Mouse (Mus musculus): Measurements from ENCODE around the gene Prdm16. TPM values are rescaled to one million over a fixed set of nuclear protein-coding genes. Genes with fewer than 3 reads are reported as not detected.

Prdm16 gene
- polyA plus RNA-seq, 1 experiment from 2014 or later: 2.1 TPM

- no peaks in the 10 kb centered on the region for H3K4me1 ChIP-seq (ENCODE audit: control insufficient read depth, low read depth, low read length)
- no peaks in the 10 kb centered on the region for H3K36me3 ChIP-seq (ENCODE audit: control insufficient read depth, insufficient read depth)
- ATAC-seq (ENCODE audit: low read depth): no peak
- 0 out of 2 replicates have a peak, but pooled peaks cover 4% of the 10 kb centered on the region for H3K27me3 ChIP-seq (ENCODE audit: control insufficient read depth, insufficient read depth, low read depth, low read length)
- no peak overlapping the region for H3K9ac ChIP-seq (ENCODE audit: low read depth, low read length)
- H3K4me3 ChIP-seq (ENCODE audit: low read depth, low read length): no peak overlapping the region
- no peak overlapping the region for H3K27ac ChIP-seq (ENCODE audit: low read length)
- H3K4me2 ChIP-seq (ENCODE audit: low read depth, low read length): no peak overlapping the region
- 59% methylated on average over 8 of the region's 8 CpGs for WGBS (ENCODE audit: insufficient replicate concordance)
- no peaks in the 10 kb centered on the region for H3K9me3 ChIP-seq (replicated peaks; ENCODE audit: control insufficient read depth, low read length)
Measured at GRCm38 (mm10) chr4:154671232-154671912, 34.7 kb upstream of the Prdm16 start.

DNA sequence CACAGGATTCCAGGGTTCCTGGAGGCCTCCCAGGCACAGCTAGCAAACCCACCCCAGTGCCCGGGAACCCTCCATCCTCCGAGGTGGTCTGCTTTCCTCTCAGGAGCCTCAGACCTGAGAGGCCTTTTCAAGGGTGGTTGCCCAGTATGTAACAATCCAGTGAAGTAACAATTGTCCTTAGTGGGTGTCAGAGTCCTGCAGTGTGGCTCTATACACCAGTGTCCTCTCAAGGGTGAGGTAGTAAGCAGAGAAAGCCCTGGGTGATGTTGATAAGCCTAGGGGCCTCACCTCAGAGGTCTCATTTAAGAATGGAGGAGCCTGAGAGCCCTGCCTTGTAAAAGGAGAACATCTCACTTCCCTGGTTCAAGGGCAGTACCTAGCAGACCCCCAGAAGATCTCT, 31.1 kb upstream of the Prdm16 start, which contains the start of gene Actrt2:
TSS of gene Actrt2 (minus strand) at position 101 of the 400 bp plus-strand sequence.
- no peak within 1 kb of the TSS for H3K9ac ChIP-seq (ENCODE audit: low read depth, low read length)
- H3K9me3 ChIP-seq (replicated peaks; ENCODE audit: control insufficient read depth, low read length): no peaks in the 10 kb centered on the region
- 66% methylated on average over 2 of the region's 2 CpGs for WGBS (ENCODE audit: insufficient replicate concordance)
- no peak within 1 kb of the TSS for H3K4me3 ChIP-seq (ENCODE audit: low read depth, low read length)
- no peaks in the 10 kb centered on the region for H3K4me1 ChIP-seq (ENCODE audit: control insufficient read depth, low read depth, low read length)
- ATAC-seq (ENCODE audit: low read depth): no peak
- H3K4me2 ChIP-seq (ENCODE audit: low read depth, low read length): no peak within 1 kb of the TSS
- no peaks in the 10 kb centered on the region for H3K27me3 ChIP-seq (ENCODE audit: control insufficient read depth, insufficient read depth, low read depth, low read length)
- H3K36me3 ChIP-seq (ENCODE audit: control insufficient read depth, insufficient read depth): no peaks in the 10 kb centered on the region
- H3K27ac ChIP-seq (ENCODE audit: low read length): no peak within 1 kb of the TSS

GRCm38 (mm10) chr4:154662681-154663215, 26.1 kb upstream of the Prdm16 start:
- 55% methylated on average over 12 of the region's 12 CpGs for WGBS (ENCODE audit: insufficient replicate concordance)
- Histone ChIP-seq H3K27ac (ENCODE audit: low read length) (no peak overlapping the region), H3K27me3 (ENCODE audit: control insufficient read depth, insufficient read depth, low read depth, low read length) (no peaks in the 10 kb centered on the region; the same call in 1 of the 2 replicates), H3K36me3 (ENCODE audit: control insufficient read depth, insufficient read depth) (no peaks in the 10 kb centered on the region), H3K9me3 (replicated peaks; ENCODE audit: control insufficient read depth, low read length) (no peaks in the 10 kb centered on the region), H3K9ac (ENCODE audit: low read depth, low read length) (no peak overlapping the region), H3K4me1 (ENCODE audit: control insufficient read depth, low read depth, low read length) (no peaks in the 10 kb centered on the region), H3K4me3 (ENCODE audit: low read depth, low read length) (no peak overlapping the region), H3K4me2 (ENCODE audit: low read depth, low read length) (no peak overlapping the region)
- ATAC-seq (ENCODE audit: low read depth): no peak

DNA sequence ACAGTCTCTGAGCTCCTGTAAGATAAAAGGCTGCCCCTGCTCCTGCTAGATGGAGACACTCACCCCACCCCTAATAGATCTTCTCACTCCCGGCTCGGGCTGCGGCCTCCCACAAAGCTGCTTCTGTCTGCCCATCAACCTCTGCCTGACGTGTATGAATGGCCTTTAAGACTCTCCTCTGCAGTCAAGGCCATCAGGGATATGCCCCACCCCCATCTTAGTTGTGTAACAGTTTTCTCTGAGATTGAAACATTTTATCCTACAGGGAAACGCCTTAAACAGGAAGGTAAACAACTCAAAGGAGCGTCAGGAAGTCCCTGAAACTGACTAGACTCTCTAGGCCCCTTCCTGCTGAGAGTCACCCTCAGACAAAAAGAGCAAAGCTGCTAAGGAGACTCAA, 24.6 kb upstream of the Prdm16 start:
- 37% methylated on average over 6 of the region's 6 CpGs for WGBS (ENCODE audit: insufficient replicate concordance)
- no peaks in the 10 kb centered on the region for H3K4me1 ChIP-seq (ENCODE audit: control insufficient read depth, low read depth, low read length)
- H3K36me3 ChIP-seq (ENCODE audit: control insufficient read depth, insufficient read depth): no peaks in the 10 kb centered on the region
- H3K4me2 ChIP-seq (ENCODE audit: low read depth, low read length): no peak overlapping the region
- no peaks in the 10 kb centered on the region; the same call in 1 of the 2 replicates for H3K27me3 ChIP-seq (ENCODE audit: control insufficient read depth, insufficient read depth, low read depth, low read length)
- H3K9me3 ChIP-seq (replicated peaks; ENCODE audit: control insufficient read depth, low read length): no peaks in the 10 kb centered on the region
- no peak for ATAC-seq (ENCODE audit: low read depth)
- no peak overlapping the region for H3K27ac ChIP-seq (ENCODE audit: low read length)
- H3K9ac ChIP-seq (ENCODE audit: low read depth, low read length): no peak overlapping the region
- no peak overlapping the region for H3K4me3 ChIP-seq (ENCODE audit: low read depth, low read length)

DNA sequence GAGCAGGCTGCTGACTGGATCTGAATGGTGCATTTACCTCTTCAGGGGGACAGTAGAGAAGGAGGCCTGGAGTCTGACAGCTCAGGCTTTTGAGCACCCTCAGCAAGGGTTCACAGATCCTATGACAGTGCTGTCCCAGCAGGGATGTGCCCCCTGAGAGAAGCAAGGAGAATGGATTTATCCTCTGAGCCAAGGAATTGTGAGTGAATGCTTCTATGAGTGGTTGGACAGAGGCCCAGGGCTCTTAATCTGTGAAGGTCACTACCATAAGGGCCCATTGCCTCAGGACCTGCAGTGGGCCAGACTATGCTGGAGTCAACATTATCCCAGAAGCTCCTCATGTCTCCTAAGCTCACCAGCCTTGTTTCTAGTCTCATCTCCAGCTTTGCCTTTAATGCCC, 23.4 kb upstream of the Prdm16 start:
- ATAC-seq (ENCODE audit: low read depth): no peak
- H3K9ac ChIP-seq (ENCODE audit: low read depth, low read length): no peak overlapping the region
- no peaks in the 10 kb centered on the region for H3K9me3 ChIP-seq (replicated peaks; ENCODE audit: control insufficient read depth, low read length)
- no peaks in the 10 kb centered on the region for H3K36me3 ChIP-seq (ENCODE audit: control insufficient read depth, insufficient read depth)
- no peak overlapping the region for H3K27ac ChIP-seq (ENCODE audit: low read length)
- H3K27me3 ChIP-seq (ENCODE audit: control insufficient read depth, insufficient read depth, low read depth, low read length): no peaks in the 10 kb centered on the region; the same call in 1 of the 2 replicates
- no peak overlapping the region for H3K4me3 ChIP-seq (ENCODE audit: low read depth, low read length)
- no peak overlapping the region for H3K4me2 ChIP-seq (ENCODE audit: low read depth, low read length)
- no peaks in the 10 kb centered on the region for H3K4me1 ChIP-seq (ENCODE audit: control insufficient read depth, low read depth, low read length)

- 66% methylated on average over 15 of the region's 15 CpGs for WGBS (ENCODE audit: insufficient replicate concordance)
- Histone ChIP-seq H3K9ac (ENCODE audit: low read depth, low read length) (no peak overlapping the region), H3K4me2 (ENCODE audit: low read depth, low read length) (no peak overlapping the region), H3K27ac (ENCODE audit: low read length) (no peak overlapping the region), H3K4me3 (ENCODE audit: low read depth, low read length) (no peak overlapping the region), H3K4me1 (ENCODE audit: control insufficient read depth, low read depth, low read length) (no peaks in the 10 kb centered on the region), H3K9me3 (replicated peaks; ENCODE audit: control insufficient read depth, low read length) (no peaks in the 10 kb centered on the region), H3K36me3 (ENCODE audit: control insufficient read depth, insufficient read depth) (no peaks in the 10 kb centered on the region), H3K27me3 (ENCODE audit: control insufficient read depth, insufficient read depth, low read depth, low read length) (no peaks in the 10 kb centered on the region; the same call in none of the 2 replicates)
- no peak for ATAC-seq (ENCODE audit: low read depth)
Measured at GRCm38 (mm10) chr4:154655134-154655910, 18.6 kb upstream of the Prdm16 start.

DNA sequence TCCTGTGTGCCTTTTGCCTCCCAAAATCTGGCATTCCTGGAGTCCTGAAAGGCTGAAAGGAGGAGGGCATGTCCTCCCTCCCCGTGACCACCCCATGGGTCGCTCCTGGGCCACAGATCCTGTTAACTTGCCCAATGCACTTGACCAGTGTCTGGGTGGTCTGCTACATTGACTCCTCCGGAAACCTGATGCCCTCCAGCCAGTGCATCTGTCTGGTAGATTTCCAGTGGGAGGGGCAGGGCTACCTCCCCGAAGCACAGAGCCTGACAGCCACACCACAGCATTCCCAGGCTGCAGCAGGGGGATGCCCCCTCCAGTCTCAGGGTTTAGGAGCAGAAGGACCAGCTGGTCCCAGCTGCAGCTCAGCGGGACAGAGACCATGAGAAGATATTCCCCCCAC, 15.8 kb upstream of the Prdm16 start:
- Histone ChIP-seq H3K4me1 (ENCODE audit: control insufficient read depth, low read depth, low read length) (no peaks in the 10 kb centered on the region), H3K27me3 (ENCODE audit: control insufficient read depth, insufficient read depth, low read depth, low read length) (no peaks in the 10 kb centered on the region; the same call in 1 of the 2 replicates), H3K9ac (ENCODE audit: low read depth, low read length) (no peak overlapping the region), H3K4me2 (ENCODE audit: low read depth, low read length) (no peak overlapping the region), H3K4me3 (ENCODE audit: low read depth, low read length) (no peak overlapping the region), H3K36me3 (ENCODE audit: control insufficient read depth, insufficient read depth) (no peaks in the 10 kb centered on the region), H3K9me3 (replicated peaks; ENCODE audit: control insufficient read depth, low read length) (no peaks in the 10 kb centered on the region), H3K27ac (ENCODE audit: low read length) (no peak overlapping the region)
- 20% methylated on average over 5 of the region's 5 CpGs for WGBS (ENCODE audit: insufficient replicate concordance)
- no peak for ATAC-seq (ENCODE audit: low read depth)

GRCm38 (mm10) chr4:154649083-154649747, 12.5 kb upstream of the Prdm16 start:
- WGBS (ENCODE audit: insufficient replicate concordance): 71% methylated on average over 19 of the region's 19 CpGs
- Histone ChIP-seq H3K27ac (ENCODE audit: low read length) (no peak overlapping the region), H3K36me3 (ENCODE audit: control insufficient read depth, insufficient read depth) (no peaks in the 10 kb centered on the region), H3K4me1 (ENCODE audit: control insufficient read depth, low read depth, low read length) (no peaks in the 10 kb centered on the region), H3K4me2 (ENCODE audit: low read depth, low read length) (no peak overlapping the region), H3K9me3 (replicated peaks; ENCODE audit: control insufficient read depth, low read length) (no peaks in the 10 kb centered on the region), H3K4me3 (ENCODE audit: low read depth, low read length) (no peak overlapping the region), H3K27me3 (ENCODE audit: control insufficient read depth, insufficient read depth, low read depth, low read length) (no peaks in the 10 kb centered on the region; the same call in 1 of the 2 replicates), H3K9ac (ENCODE audit: low read depth, low read length) (no peak overlapping the region)
- ATAC-seq (ENCODE audit: low read depth): no peak

Measured in liver, embryonic 16.5 days (tissue).